Mouse (Mus musculus) natural killer cell, adult 2 months (primary cell): ENCODE data around the gene Fyb.

Experiments used
- DNase-seq, 2 experiments: peaks; one replicate each; pipeline ENCODE4 v3.0.0; 2022; ENCODE audit warnings: low spot score in 2 of 2

Fyb gene

GRCm38 (mm10) chr15:6598626-6599025, 76.0 kb downstream of the Fyb start:
- DNase-seq = no peak

- no peak for DNase-seq
These were observed 77.7 kb downstream of the Fyb start for GRCm38 (mm10) chr15:6600314-6600713.

- no peak for DNase-seq
These were observed 78.7 kb downstream of the Fyb start for GRCm38 (mm10) chr15:6601330-6601729.

- DNase-seq = no peak
These were observed 79.3 kb downstream of the Fyb start for GRCm38 (mm10) chr15:6602003-6602402.

- no peak for DNase-seq
These were observed 88.0 kb downstream of the Fyb start for GRCm38 (mm10) chr15:6610703-6611102.

- no peak for DNase-seq
These were observed 90.2 kb downstream of the Fyb start for GRCm38 (mm10) chr15:6612835-6613234.

GRCm38 (mm10) chr15:6616382-6617149, 93.9 kb downstream of the Fyb start:
- no peak for DNase-seq

GRCm38 (mm10) chr15:6619558-6620316, 97.1 kb downstream of the Fyb start:
- no peak for DNase-seq

- DNase-seq = peak; percentile 60 to 75
These were observed 99.9 kb downstream of the Fyb start for GRCm38 (mm10) chr15:6622512-6622911.

- no peak for DNase-seq
These were observed 101.0 kb downstream of the Fyb start for GRCm38 (mm10) chr15:6623529-6624228.

- no peak for DNase-seq
These were observed 101.9 kb downstream of the Fyb start for GRCm38 (mm10) chr15:6624365-6625182.

- peak; percentile 46 to 53 for DNase-seq
These were observed 103.0 kb downstream of the Fyb start for GRCm38 (mm10) chr15:6625607-6626033.

- DNase-seq = no peak
These were observed 103.5 kb downstream of the Fyb start for GRCm38 (mm10) chr15:6626123-6626522.

GRCm38 (mm10) chr15:6628431-6629077, 105.9 kb downstream of the Fyb start:
- no peak for DNase-seq

GRCm38 (mm10) chr15:6629174-6629573, 106.5 kb downstream of the Fyb start:
- no peak for DNase-seq

- no peak for DNase-seq
These were observed 112.8 kb downstream of the Fyb start for GRCm38 (mm10) chr15:6635405-6635804.

GRCm38 (mm10) chr15:6642223-6642622, 119.6 kb downstream of the Fyb start:
- no peak for DNase-seq

GRCm38 (mm10) chr15:6645498-6645897, 122.8 kb downstream of the Fyb start:
- no peak for DNase-seq

GRCm38 (mm10) chr15:6647066-6647465, 124.4 kb downstream of the Fyb start:
- DNase-seq = no peak

- no peak for DNase-seq
These were observed 126.2 kb downstream of the Fyb start for GRCm38 (mm10) chr15:6648757-6649403.

GRCm38 (mm10) chr15:6653046-6653445, 130.4 kb downstream of the Fyb start:
- no peak for DNase-seq
